Mouse (Mus musculus) heart, adult 2 months (tissue): ENCODE data around the gene Magea8. TPM values are rescaled to one million over a fixed set of nuclear protein-coding genes. Genes with fewer than 3 reads are reported as not detected.
"Not testable (repeated sequence)": the region's sequence is repeated elsewhere in the genome, so short reads cannot be mapped to it uniquely, and the experiment has no call there.

Experiments
- DNase-seq, 2 experiments: peaks; one replicate each; pipeline ENCODE4 v3.0.0; 2021
- H3K27ac ChIP-seq: fragments of 200-600 bp; 2 replicates; pipeline ENCODE4 v1.8.1; 2022
- H3K27me3 ChIP-seq: fragments of 200-500 bp; 2 replicates; pipeline ENCODE4 v1.6.1; 2012; ENCODE audit warnings: mild to moderate bottlenecking, low read length, inconsistent platforms, mixed read lengths; ENCODE audit not compliant: control insufficient read depth, insufficient read depth
- H3K36me3 ChIP-seq: fragments of 200-500 bp; 2 replicates; pipeline ENCODE4 v1.6.1; 2012; ENCODE audit warnings: low read length, inconsistent platforms; ENCODE audit not compliant: control insufficient read depth, insufficient read depth
- H3K4me1 ChIP-seq: fragments of 200-500 bp; 2 replicates; pipeline ENCODE4 v1.6.1; 2011; ENCODE audit warnings: low read length; ENCODE audit not compliant: control insufficient read depth, insufficient read depth
- H3K4me3 ChIP-seq: fragments of 200-600 bp; 2 replicates; pipeline ENCODE4 v1.8.1; 2022
- H3K79me2 ChIP-seq: fragments of 200-500 bp; replicated peaks from 2 replicates; pipeline ENCODE4 v1.6.1; 2012; ENCODE audit warnings: mild to moderate bottlenecking, inconsistent platforms, low read length, moderate library complexity, mixed read lengths; ENCODE audit not compliant: control insufficient read depth, insufficient read depth
- H3K9ac ChIP-seq: fragments of 200-500 bp; 2 replicates; pipeline ENCODE4 v1.6.1; 2012; ENCODE audit warnings: low read depth, mild to moderate bottlenecking, control low read depth, inconsistent platforms, low read length, mixed read lengths
- WGBS: fragments of 180-500 bp; shearing (Covaris S2); methylation state at CpG from one replicate; pipeline ENCODE4 v1.1.7; 2018; 5-methylcytosine and 5-hydroxymethylcytosine counted together
- intact Hi-C: fragments of 180-260 bp; cut with DNase I; formaldehyde crosslinking; loops from one replicate; pipeline ENCODE4 v1.15.1; 2025
- long read RNA-seq: library from polyadenylated mRNA; stranded (forward); transcript quantifications from one replicate; pipeline ENCODE4 v2.0.0, GENCODE M21; 2021
- polyA plus RNA-seq: library from polyadenylated mRNA; depleted of rRNA; stranded (reverse); fragments of >200 nt; gene quantifications from 2 replicates; pipeline ENCODE4 v1.2.3, GENCODE M21; 2012; rRNA removed
- total RNA-seq, 2 experiments: library from RNA; stranded (reverse); gene quantifications; 2 replicates each; pipeline ENCODE4 v1.2.3; 2021

The Magea8 gene
- total RNA-seq (not detected), polyA plus RNA-seq (not detected in 2 replicates)
- long read RNA-seq: 0 reads

DNA sequence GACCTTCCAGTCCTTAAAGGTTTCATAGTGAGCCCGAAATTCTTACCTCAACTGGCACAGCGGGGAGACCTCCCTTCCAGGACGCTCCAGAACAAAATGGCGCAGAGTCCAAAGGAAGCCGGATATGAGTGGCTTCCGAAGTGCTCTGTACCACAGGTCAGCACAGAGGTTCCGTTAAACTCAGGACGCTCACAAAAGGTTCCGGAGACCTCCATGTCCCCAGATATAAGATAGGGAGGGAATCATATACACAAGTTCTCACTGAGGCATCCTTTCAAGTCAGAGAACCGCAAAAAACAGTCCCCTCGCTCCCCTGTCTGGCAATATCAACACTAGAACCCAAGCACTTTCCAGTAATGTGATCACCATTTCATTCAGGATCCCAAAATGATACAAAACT lies at the start of gene Magea8:
Gene Magea8 (minus strand): TSS at position 101 of the 400 bp plus-strand sequence.
- H3K9ac ChIP-seq, intact Hi-C loops, H3K79me2 ChIP-seq, H3K27me3 ChIP-seq, H3K4me3 ChIP-seq, H3K4me1 ChIP-seq, H3K27ac ChIP-seq, H3K36me3 ChIP-seq, DNase-seq: not testable (repeated sequence)
- WGBS: 79% methylated on average over 11 of the region's 11 CpGs

DNA sequence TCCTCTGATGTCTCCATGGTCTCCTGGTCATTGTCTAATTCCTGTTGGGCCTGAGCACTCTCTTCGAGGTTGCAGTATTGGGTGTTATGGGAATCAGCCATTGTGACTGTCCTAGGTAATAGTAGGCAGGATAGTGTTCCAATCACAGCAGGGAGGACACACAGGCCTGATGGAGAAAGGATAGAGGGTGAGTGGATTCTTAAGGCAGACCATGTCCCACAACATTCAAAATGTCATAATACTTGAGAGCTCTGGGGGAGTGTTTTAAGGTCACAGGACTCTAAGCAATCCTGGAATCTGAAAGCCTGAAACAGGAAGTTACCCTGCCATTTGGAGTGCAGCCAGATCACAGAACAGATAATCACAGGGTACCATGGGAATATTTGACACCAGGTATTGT lies 46.2 kb downstream of the Magea8 start, which contains the start of gene Magea3:
Gene Magea3 (minus strand): TSS at position 101 of the 400 bp plus-strand sequence.
- H3K4me3 ChIP-seq, H3K27ac ChIP-seq, H3K9ac ChIP-seq, H3K4me1 ChIP-seq, H3K36me3 ChIP-seq, intact Hi-C loops, DNase-seq, H3K79me2 ChIP-seq, H3K27me3 ChIP-seq: not testable (repeated sequence)
- 44% methylated on average over 1 of the region's 1 CpGs for WGBS

DNA sequence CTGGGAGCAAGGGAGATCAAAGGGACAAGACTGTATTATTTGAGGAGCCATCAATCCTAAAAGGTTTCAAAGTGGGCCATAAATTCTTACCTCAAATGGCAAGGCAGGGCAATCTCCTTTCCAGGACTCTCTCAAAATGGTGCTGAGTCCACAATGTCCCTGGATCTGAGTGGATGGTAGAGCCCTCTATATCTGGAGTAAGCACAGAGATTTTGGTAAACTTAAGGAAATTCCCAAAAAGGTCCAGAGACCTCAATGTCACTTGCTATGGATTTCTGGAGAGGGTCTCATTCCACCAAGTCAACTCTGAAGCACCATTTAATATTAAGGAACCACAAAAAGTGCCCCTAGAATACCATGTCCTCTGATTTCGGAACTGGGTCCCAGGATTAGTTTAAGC lies 59.8 kb downstream of the Magea8 start, which contains the start of gene Magea6:
Gene Magea6 (minus strand): TSS at position 101 of the 400 bp plus-strand sequence.
- H3K9ac ChIP-seq, H3K4me1 ChIP-seq, H3K27me3 ChIP-seq, intact Hi-C loops, H3K27ac ChIP-seq, DNase-seq, H3K36me3 ChIP-seq, H3K4me3 ChIP-seq, H3K79me2 ChIP-seq: not testable (repeated sequence)
- 46% methylated on average over 1 of the region's 1 CpGs for WGBS

Other genes with a start within 250 kb of the Magea8 start
- not detected for gene Cldn34b1, start 105.6 kb downstream of the Magea8 start, total RNA-seq
- gene Cldn34b1, start 105.6 kb downstream of the Magea8 start, polyA plus RNA-seq: not detected in 2 replicates
- not detected for gene Magea6, start 59.9 kb downstream of the Magea8 start, total RNA-seq
- not detected in 2 replicates for gene Magea6, start 59.9 kb downstream of the Magea8 start, polyA plus RNA-seq
- gene Magea3, start 46.3 kb downstream of the Magea8 start, total RNA-seq: not detected
- gene Magea3, start 46.3 kb downstream of the Magea8 start, polyA plus RNA-seq: not detected in 2 replicates
- not detected for gene Magea5, start 67.3 kb upstream of the Magea8 start, total RNA-seq
- gene Magea5, start 67.3 kb upstream of the Magea8 start, polyA plus RNA-seq: not detected in 2 replicates
- gene Magea1, start 93.9 kb upstream of the Magea8 start, total RNA-seq: not detected
- gene Magea1, start 93.9 kb upstream of the Magea8 start, polyA plus RNA-seq: not detected in 2 replicates
- gene Magea2, start 97.8 kb upstream of the Magea8 start, total RNA-seq: not detected
- gene Magea2, start 97.8 kb upstream of the Magea8 start, polyA plus RNA-seq: not detected in 2 replicates
- not detected for gene Cldn34b2, start 132.6 kb upstream of the Magea8 start, total RNA-seq
- not detected in 2 replicates for gene Cldn34b2, start 132.6 kb upstream of the Magea8 start, polyA plus RNA-seq
- 10 to 100 TPM; 29.2 to 31.7 TPM for gene Sat1, start 220.6 kb upstream of the Magea8 start, total RNA-seq
- gene Sat1, start 220.6 kb upstream of the Magea8 start, polyA plus RNA-seq: 22.1 and 32.3 TPM in 2 replicates